Mouse (Mus musculus): ENCODE data around the gene Thap8. TPM values are rescaled to one million over a fixed set of nuclear protein-coding genes. Genes with fewer than 3 reads are reported as not detected.

Gene Thap8
- polyA plus RNA-seq, 1 experiment from 2014 or later = 0.19 TPM

DNA sequence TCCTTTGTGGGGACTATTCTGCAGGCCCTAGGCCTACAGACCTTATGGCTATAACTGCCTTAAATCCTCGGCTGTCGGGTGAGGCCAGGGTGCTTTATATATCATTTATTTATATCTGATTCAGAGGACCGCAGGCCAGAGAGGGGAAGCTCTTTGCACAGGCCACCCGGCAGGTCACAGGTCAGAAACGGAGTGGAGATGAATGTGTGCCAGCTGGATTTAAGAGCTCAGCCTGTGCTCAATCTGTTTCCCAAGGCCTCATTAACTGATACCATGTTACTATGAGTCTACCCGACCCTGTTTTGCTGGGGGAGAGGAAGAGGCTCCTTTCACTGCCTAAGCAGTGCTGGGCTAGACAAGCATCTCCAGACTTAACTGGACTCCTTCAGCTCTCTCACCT, 5.5 kb upstream of the Thap8 start:
- ATAC-seq (ENCODE audit: insufficient number of reproducible peaks, low FRiP score, low TSS enrichment, low read depth) = no peak
- Histone ChIP-seq H3K27ac (replicated peaks; ENCODE audit: low read depth, low read length) (no peak overlapping the region), H3K27me3 (ENCODE audit: control insufficient read depth, insufficient read depth, low read length) (no peaks in the 10 kb centered on the region), H3K4me3 (ENCODE audit: low read depth, low read length) (no peak overlapping the region), H3K9ac (ENCODE audit: low read length) (no peak overlapping the region), H3K9me3 (ENCODE audit: control insufficient read depth, low read length) (no peaks in the 10 kb centered on the region), H3K4me2 (ENCODE audit: low read depth, severe bottlenecking) (no peak overlapping the region), H3K36me3 (ENCODE audit: control insufficient read depth, insufficient read depth, low read length) (peaks cover 6% of the 10 kb centered on the region; the same call in 1 of the 2 replicates), H3K4me1 (ENCODE audit: control insufficient read depth, insufficient read depth, low read length) (no peaks in the 10 kb centered on the region)
- WGBS = 62% methylated on average over 6 of the region's 6 CpGs
- DNase-seq (ENCODE audit: low spot score) = no peak

GRCm38 (mm10) chr7:30278911-30279310, 983 bp upstream of the Thap8 start:
- Histone ChIP-seq H3K36me3 (ENCODE audit: control insufficient read depth, insufficient read depth, low read length) (no peaks in the 10 kb centered on the region), H3K27me3 (ENCODE audit: control insufficient read depth, insufficient read depth, low read length) (no peaks in the 10 kb centered on the region), H3K4me3 (ENCODE audit: low read depth, low read length) (0 out of 2 replicates have a peak overlapping the region, but pooled peaks have one; percentile 81), H3K4me2 (ENCODE audit: low read depth, severe bottlenecking) (peak overlapping the region; percentile 49; the same call in 1 of the 2 replicates), H3K27ac (replicated peaks; ENCODE audit: low read depth, low read length) (no peak overlapping the region), H3K9ac (ENCODE audit: low read length) (no peak overlapping the region), H3K9me3 (ENCODE audit: control insufficient read depth, low read length) (no peaks in the 10 kb centered on the region), H3K4me1 (ENCODE audit: control insufficient read depth, insufficient read depth, low read length) (0 out of 2 replicates have a peak, but pooled peaks cover 4% of the 10 kb centered on the region)
- WGBS = 60% methylated on average over 2 of the region's 2 CpGs
- DNase-seq (ENCODE audit: low spot score) (no peak), ATAC-seq (ENCODE audit: insufficient number of reproducible peaks, low FRiP score, low TSS enrichment, low read depth) (no peak)

DNA sequence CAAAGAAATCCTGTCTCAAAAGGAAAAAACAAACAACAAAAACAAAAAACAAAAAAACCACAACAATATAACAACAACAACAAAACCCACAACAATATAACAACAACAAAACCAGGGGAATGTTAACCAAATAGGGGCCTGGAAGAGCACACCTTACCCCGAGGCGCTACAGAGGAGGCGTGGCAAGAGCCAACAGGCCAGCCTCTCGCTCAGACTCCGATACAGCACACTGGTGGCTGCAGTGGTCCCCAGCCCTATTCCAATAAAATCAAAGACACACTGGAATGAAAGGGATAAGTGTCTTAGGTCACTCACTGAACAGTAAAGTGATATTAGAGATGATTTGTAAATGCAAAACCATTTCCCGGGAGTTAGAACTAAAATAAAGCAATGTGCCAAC, 358 bp upstream of the Thap8 start:
- no peaks in the 10 kb centered on the region for H3K27me3 ChIP-seq (ENCODE audit: control insufficient read depth, insufficient read depth, low read length)
- H3K9ac ChIP-seq (ENCODE audit: low read length) = no peak overlapping the region
- no peak overlapping the region for H3K27ac ChIP-seq (replicated peaks; ENCODE audit: low read depth, low read length)
- peak overlapping the region; percentile 49 for H3K4me2 ChIP-seq (ENCODE audit: low read depth, severe bottlenecking)
- ATAC-seq (ENCODE audit: insufficient number of reproducible peaks, low FRiP score, low TSS enrichment, low read depth) (no peak), DNase-seq (ENCODE audit: low spot score) (peak; percentile 44)
- H3K36me3 ChIP-seq (ENCODE audit: control insufficient read depth, insufficient read depth, low read length) = no peaks in the 10 kb centered on the region
- no peaks in the 10 kb centered on the region for H3K9me3 ChIP-seq (ENCODE audit: control insufficient read depth, low read length)
- H3K4me3 ChIP-seq (ENCODE audit: low read depth, low read length) = peak overlapping the region; percentile 81
- 0 out of 2 replicates have a peak, but pooled peaks cover 4% of the 10 kb centered on the region for H3K4me1 ChIP-seq (ENCODE audit: control insufficient read depth, insufficient read depth, low read length)
- under 1% methylated on average over 6 of the region's 6 CpGs for WGBS

DNA sequence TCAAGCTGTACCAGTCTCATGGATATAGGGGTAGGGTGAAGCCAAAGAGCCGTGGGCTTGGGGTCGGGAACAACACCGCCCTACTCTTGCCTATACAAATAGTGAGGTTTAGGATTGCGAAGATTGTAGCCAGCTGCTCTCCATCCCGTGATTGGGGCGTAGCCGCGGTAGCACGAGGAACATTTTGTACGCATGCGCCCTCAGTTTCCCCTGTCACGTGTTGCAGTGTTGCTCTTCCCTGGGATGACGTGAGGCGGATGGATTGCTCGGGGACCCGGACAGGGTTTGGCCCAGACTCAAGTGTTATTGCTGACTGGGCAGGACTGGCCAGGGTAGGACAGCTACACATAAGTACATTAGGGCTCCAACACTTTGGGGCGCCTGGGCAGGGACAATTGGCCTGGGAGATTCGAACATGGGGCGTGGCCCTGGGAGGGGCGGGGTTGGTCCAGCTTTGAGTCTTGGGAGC, 810 bp downstream of the Thap8 start:
- H3K4me1 ChIP-seq (ENCODE audit: control insufficient read depth, insufficient read depth, low read length) = 0 out of 2 replicates have a peak, but pooled peaks cover 4% of the 10 kb centered on the region
- peak; percentile 86 for ATAC-seq (ENCODE audit: insufficient number of reproducible peaks, low FRiP score, low TSS enrichment, low read depth)
- no peaks in the 10 kb centered on the region for H3K9me3 ChIP-seq (ENCODE audit: control insufficient read depth, low read length)
- DNase-seq (ENCODE audit: low spot score) = peak; percentile 81
- peak overlapping the region; percentile 49 for H3K4me2 ChIP-seq (ENCODE audit: low read depth, severe bottlenecking)
- H3K9ac ChIP-seq (ENCODE audit: low read length) = peak overlapping the region; percentile 19; the same call in 1 of the 2 replicates
- H3K4me3 ChIP-seq (ENCODE audit: low read depth, low read length) = peak overlapping the region; percentile 81
- WGBS = under 1% methylated on average over 20 of the region's 20 CpGs
- H3K27ac ChIP-seq (replicated peaks; ENCODE audit: low read depth, low read length) = peak overlapping the region; percentile 24
- H3K27me3 ChIP-seq (ENCODE audit: control insufficient read depth, insufficient read depth, low read length) = no peaks in the 10 kb centered on the region
- H3K36me3 ChIP-seq (ENCODE audit: control insufficient read depth, insufficient read depth, low read length) = no peaks in the 10 kb centered on the region

GRCm38 (mm10) chr7:30281522-30281921, 1.6 kb downstream of the Thap8 start:
- H3K4me3 ChIP-seq (ENCODE audit: low read depth, low read length) = no peak overlapping the region
- H3K4me2 ChIP-seq (ENCODE audit: low read depth, severe bottlenecking) = no peak overlapping the region
- H3K36me3 ChIP-seq (ENCODE audit: control insufficient read depth, insufficient read depth, low read length) = no peaks in the 10 kb centered on the region
- no peaks in the 10 kb centered on the region for H3K9me3 ChIP-seq (ENCODE audit: control insufficient read depth, low read length)
- ATAC-seq (ENCODE audit: insufficient number of reproducible peaks, low FRiP score, low TSS enrichment, low read depth) (no peak), DNase-seq (ENCODE audit: low spot score) (no peak)
- H3K27ac ChIP-seq (replicated peaks; ENCODE audit: low read depth, low read length) = no peak overlapping the region
- 66% methylated on average over 4 of the region's 4 CpGs for WGBS
- H3K9ac ChIP-seq (ENCODE audit: low read length) = no peak overlapping the region
- H3K4me1 ChIP-seq (ENCODE audit: control insufficient read depth, insufficient read depth, low read length) = 0 out of 2 replicates have a peak, but pooled peaks cover 4% of the 10 kb centered on the region
- no peaks in the 10 kb centered on the region for H3K27me3 ChIP-seq (ENCODE audit: control insufficient read depth, insufficient read depth, low read length)

GRCm38 (mm10) chr7:30282740-30283139, 2.8 kb downstream of the Thap8 start:
- H3K36me3 ChIP-seq (ENCODE audit: control insufficient read depth, insufficient read depth, low read length) = no peaks in the 10 kb centered on the region
- ATAC-seq (ENCODE audit: insufficient number of reproducible peaks, low FRiP score, low TSS enrichment, low read depth) = no peak
- H3K27me3 ChIP-seq (ENCODE audit: control insufficient read depth, insufficient read depth, low read length) = no peaks in the 10 kb centered on the region
- H3K9ac ChIP-seq (ENCODE audit: low read length) = no peak overlapping the region
- H3K4me2 ChIP-seq (ENCODE audit: low read depth, severe bottlenecking) = no peak overlapping the region
- no peaks in the 10 kb centered on the region for H3K9me3 ChIP-seq (ENCODE audit: control insufficient read depth, low read length)
- H3K4me1 ChIP-seq (ENCODE audit: control insufficient read depth, insufficient read depth, low read length) = 0 out of 2 replicates have a peak, but pooled peaks cover 4% of the 10 kb centered on the region
- no peak overlapping the region for H3K27ac ChIP-seq (replicated peaks; ENCODE audit: low read depth, low read length)
- 81% methylated on average over 7 of the region's 7 CpGs for WGBS
- H3K4me3 ChIP-seq (ENCODE audit: low read depth, low read length) = no peak overlapping the region
- DNase-seq (ENCODE audit: low spot score) = no peak

DNA sequence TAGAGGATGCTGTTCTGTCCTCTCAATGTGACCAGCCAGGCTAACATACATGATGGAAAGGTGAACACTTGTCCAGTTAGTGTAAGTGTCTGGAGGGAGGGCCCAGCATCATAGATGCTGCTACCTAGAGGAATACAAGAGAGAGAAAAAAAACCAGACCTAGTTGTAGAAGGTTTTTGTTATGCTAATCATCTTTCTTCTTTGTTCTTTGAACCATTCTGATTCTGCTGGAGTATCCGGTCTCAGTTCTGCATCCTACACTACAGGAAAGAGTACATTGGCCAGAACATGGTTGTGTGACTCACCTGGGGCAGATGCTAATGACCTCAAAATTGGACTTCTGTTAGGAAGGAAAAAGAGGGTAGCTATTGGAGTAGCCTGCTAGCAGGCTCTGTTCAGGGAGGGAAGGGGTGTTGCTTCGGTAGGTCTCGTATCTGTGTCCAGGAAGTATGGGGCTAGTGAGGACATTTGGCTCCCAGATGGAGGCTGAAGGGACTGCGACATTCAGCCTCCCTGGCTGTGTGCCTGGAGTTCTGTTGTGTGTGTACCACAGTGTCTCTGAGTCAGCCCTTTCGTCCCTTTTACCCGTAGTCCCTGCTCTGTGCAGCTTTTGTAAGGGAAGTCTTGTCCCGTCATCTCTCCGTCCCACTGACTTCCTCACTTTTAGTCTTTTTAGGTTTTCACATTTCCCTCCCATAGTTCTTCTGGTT, 7.0 kb downstream of the Thap8 start:
- no peaks in the 10 kb centered on the region for H3K36me3 ChIP-seq (ENCODE audit: control insufficient read depth, insufficient read depth, low read length)
- DNase-seq (ENCODE audit: low spot score) (no peak), ATAC-seq (ENCODE audit: insufficient number of reproducible peaks, low FRiP score, low TSS enrichment, low read depth) (no peak)
- no peaks in the 10 kb centered on the region for H3K9me3 ChIP-seq (ENCODE audit: control insufficient read depth, low read length)
- no peak overlapping the region for H3K9ac ChIP-seq (ENCODE audit: low read length)
- H3K4me1 ChIP-seq (ENCODE audit: control insufficient read depth, insufficient read depth, low read length) = peaks cover 6% of the 10 kb centered on the region; the same call in 1 of the 2 replicates
- no peak overlapping the region for H3K27ac ChIP-seq (replicated peaks; ENCODE audit: low read depth, low read length)
- H3K4me3 ChIP-seq (ENCODE audit: low read depth, low read length) = no peak overlapping the region
- H3K4me2 ChIP-seq (ENCODE audit: low read depth, severe bottlenecking) = no peak overlapping the region
- WGBS = 76% methylated on average over 8 of the region's 8 CpGs
- no peaks in the 10 kb centered on the region for H3K27me3 ChIP-seq (ENCODE audit: control insufficient read depth, insufficient read depth, low read length)

DNA sequence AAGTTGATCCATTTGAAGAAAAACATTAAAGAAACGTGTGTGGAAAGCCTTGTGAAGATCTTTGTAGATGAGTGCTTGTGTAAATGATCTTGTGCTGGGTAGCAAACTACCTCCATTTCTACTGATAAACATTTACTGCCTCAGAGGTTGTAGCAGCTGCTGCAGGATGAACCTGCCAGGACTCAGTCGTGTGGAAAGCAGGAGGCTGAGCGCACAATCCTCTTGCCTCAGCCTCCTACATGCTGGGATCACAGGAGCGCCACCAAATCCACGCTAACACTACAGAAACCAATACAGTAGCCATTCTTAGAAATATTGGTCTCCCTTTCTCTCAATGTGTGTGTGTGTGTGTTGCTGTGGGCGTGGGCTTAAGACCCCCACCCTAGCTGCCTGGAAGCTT, 8.2 kb downstream of the Thap8 start:
- DNase-seq (ENCODE audit: low spot score) = no peak
- no peak for ATAC-seq (ENCODE audit: insufficient number of reproducible peaks, low FRiP score, low TSS enrichment, low read depth)
- Histone ChIP-seq H3K4me2 (ENCODE audit: low read depth, severe bottlenecking) (no peak overlapping the region), H3K36me3 (ENCODE audit: control insufficient read depth, insufficient read depth, low read length) (no peaks in the 10 kb centered on the region), H3K27me3 (ENCODE audit: control insufficient read depth, insufficient read depth, low read length) (no peaks in the 10 kb centered on the region), H3K4me3 (ENCODE audit: low read depth, low read length) (no peak overlapping the region), H3K27ac (replicated peaks; ENCODE audit: low read depth, low read length) (no peak overlapping the region), H3K9ac (ENCODE audit: low read length) (no peak overlapping the region), H3K9me3 (ENCODE audit: control insufficient read depth, low read length) (no peaks in the 10 kb centered on the region), H3K4me1 (ENCODE audit: control insufficient read depth, insufficient read depth, low read length) (peaks cover 6% of the 10 kb centered on the region; the same call in 1 of the 2 replicates)
- WGBS = 79% methylated on average over 6 of the region's 6 CpGs
